Mouse (Mus musculus): ENCODE measurements around the gene Onecut1.

Onecut1 gene

GRCm38 (mm10) chr9:74860461-74860860, 1.3 kb upstream of the Onecut1 start:
- no peak for DNase-seq (ENCODE audit: low spot score)

GRCm38 (mm10) chr9:74862096-74862780, 517 bp downstream of the Onecut1 start:
- DNase-seq (ENCODE audit: low spot score), result no peak

- DNase-seq (ENCODE audit: low spot score), result no peak
Observed at GRCm38 (mm10) chr9:74862783-74863654, 1.3 kb downstream of the Onecut1 start.

- DNase-seq (ENCODE audit: low spot score), result no peak
Observed at GRCm38 (mm10) chr9:74863655-74864443, 2.1 kb downstream of the Onecut1 start.

- DNase-seq (ENCODE audit: low spot score), result no peak
Observed at GRCm38 (mm10) chr9:74864471-74864870, 2.8 kb downstream of the Onecut1 start.

- no peak for DNase-seq (ENCODE audit: low spot score)
Observed at GRCm38 (mm10) chr9:74866596-74867313, 5.0 kb downstream of the Onecut1 start.

GRCm38 (mm10) chr9:74867641-74868205, 6.0 kb downstream of the Onecut1 start:
- no peak for DNase-seq (ENCODE audit: low spot score)

GRCm38 (mm10) chr9:74868336-74868950, 6.7 kb downstream of the Onecut1 start:
- DNase-seq (ENCODE audit: low spot score), result no peak

GRCm38 (mm10) chr9:74870960-74871688, 9.4 kb downstream of the Onecut1 start:
- peak; percentile 30 for DNase-seq (ENCODE audit: low spot score)

- DNase-seq (ENCODE audit: low spot score), result no peak
Observed at GRCm38 (mm10) chr9:74876328-74876727, 14.6 kb downstream of the Onecut1 start.

GRCm38 (mm10) chr9:74877709-74878108, 16.0 kb downstream of the Onecut1 start:
- no peak for DNase-seq (ENCODE audit: low spot score)

- no peak for DNase-seq (ENCODE audit: low spot score)
Observed at GRCm38 (mm10) chr9:74887866-74888265, 26.1 kb downstream of the Onecut1 start.

GRCm38 (mm10) chr9:74896742-74897141, 35.0 kb downstream of the Onecut1 start:
- no peak for DNase-seq (ENCODE audit: low spot score)

GRCm38 (mm10) chr9:74897375-74897982, 35.8 kb downstream of the Onecut1 start:
- no peak for DNase-seq (ENCODE audit: low spot score)

- no peak for DNase-seq (ENCODE audit: low spot score)
Observed at GRCm38 (mm10) chr9:74900141-74900540, 38.4 kb downstream of the Onecut1 start.

- peak; percentile 75 for DNase-seq (ENCODE audit: low spot score)
Observed at GRCm38 (mm10) chr9:74904866-74905508, 43.3 kb downstream of the Onecut1 start.

GRCm38 (mm10) chr9:74906951-74907350, 45.2 kb downstream of the Onecut1 start:
- DNase-seq (ENCODE audit: low spot score), result peak; percentile 11

GRCm38 (mm10) chr9:74909245-74909644, 47.5 kb downstream of the Onecut1 start:
- DNase-seq (ENCODE audit: low spot score), result peak; percentile 73

- DNase-seq (ENCODE audit: low spot score), result no peak
Observed at GRCm38 (mm10) chr9:74910226-74910759, 48.6 kb downstream of the Onecut1 start.

Measured in MN1 (cell line).